Mouse (Mus musculus) olfactory bulb, adult 2 months (tissue): Measurements from ENCODE around the gene Cabp2.

ENCODE experiments used
- CTCF ChIP-seq: fragments of 200-500 bp; IDR thresholded peaks from 2 replicates; pipeline ENCODE4 v1.5.1; 2012; ENCODE audit warnings: low read depth, mild to moderate bottlenecking, low read length, moderate library complexity; ENCODE audit not compliant: insufficient read depth
- POLR2A ChIP-seq: fragments of 200-500 bp; IDR thresholded peaks from 2 replicates; pipeline ENCODE4 v1.6.1; 2012; ENCODE audit warnings: mild to moderate bottlenecking, low read depth, low read length, moderate library complexity; ENCODE audit not compliant: insufficient read depth

GRCm38 (mm10) chr19:4112063-4112960 lies 30.9 kb downstream of the Cabp2 start:
- TF ChIP-seq CTCF (no peak), POLR2A (no peak)
